Mouse (Mus musculus) layer of hippocampus, adult 8-10 months (tissue): ENCODE results near the gene Cdk2ap2. TPM values are rescaled to one million over a fixed set of nuclear protein-coding genes. Genes with fewer than 3 reads are reported as not detected.
"Not testable (repeated sequence)": the region's sequence is repeated elsewhere in the genome, so short reads cannot be mapped to it uniquely, and the experiment has no call there.

Source experiments
- DNase-seq, 2 experiments: peaks; one replicate each; pipeline ENCODE4 v3.0.0; 2022; ENCODE audit warnings: low spot score in 2 of 2
- total RNA-seq, 4 experiments: library from RNA; stranded (reverse); gene quantifications; 2 replicates each; pipeline ENCODE4 v1.2.4; 2022

Cdk2ap2 gene
- total RNA-seq, 4 experiments from 2014 or later, result 27.6 to 38.9 (median 31.5) TPM

GRCm38 (mm10) chr19:4066877-4067276 lies 30.1 kb upstream of the Cdk2ap2 start:
- no peak for DNase-seq

GRCm38 (mm10) chr19:4068242-4068641 lies 28.7 kb upstream of the Cdk2ap2 start:
- DNase-seq, result not testable (repeated sequence)

GRCm38 (mm10) chr19:4068717-4069410 lies 28.1 kb upstream of the Cdk2ap2 start:
- DNase-seq, result no peak

GRCm38 (mm10) chr19:4070311-4070710 lies 26.7 kb upstream of the Cdk2ap2 start:
- no peak for DNase-seq

- no peak for DNase-seq
Observed at GRCm38 (mm10) chr19:4070756-4071155, 26.2 kb upstream of the Cdk2ap2 start.

GRCm38 (mm10) chr19:4071406-4071805 lies 25.6 kb upstream of the Cdk2ap2 start:
- no peak for DNase-seq

- no peak for DNase-seq
Observed at GRCm38 (mm10) chr19:4072706-4073424, 24.1 kb upstream of the Cdk2ap2 start.

GRCm38 (mm10) chr19:4075531-4075930 lies 21.5 kb upstream of the Cdk2ap2 start:
- DNase-seq, result no peak

- DNase-seq, result no peak
Observed at GRCm38 (mm10) chr19:4079594-4079993, 17.4 kb upstream of the Cdk2ap2 start.

- no peak for DNase-seq
Observed at GRCm38 (mm10) chr19:4080511-4081009, 16.4 kb upstream of the Cdk2ap2 start.

GRCm38 (mm10) chr19:4081394-4081793 lies 15.6 kb upstream of the Cdk2ap2 start, which contains the start of gene Cabp2:
Cabp2 (plus strand) TSS chr19:4081578.
- no peak for DNase-seq

- DNase-seq, result no peak
Observed at GRCm38 (mm10) chr19:4082219-4082965, 14.6 kb upstream of the Cdk2ap2 start.

- no peak for DNase-seq
Observed at GRCm38 (mm10) chr19:4083316-4083715, 13.7 kb upstream of the Cdk2ap2 start.

- no peak for DNase-seq
Observed at GRCm38 (mm10) chr19:4083826-4084225, 13.2 kb upstream of the Cdk2ap2 start.

- no peak for DNase-seq
Observed at GRCm38 (mm10) chr19:4084984-4085383, 12.0 kb upstream of the Cdk2ap2 start.

- no peak for DNase-seq
Observed at GRCm38 (mm10) chr19:4086156-4086555, 10.8 kb upstream of the Cdk2ap2 start.

GRCm38 (mm10) chr19:4087090-4087489 lies 9.9 kb upstream of the Cdk2ap2 start:
- no peak for DNase-seq

GRCm38 (mm10) chr19:4088146-4088545 lies 8.8 kb upstream of the Cdk2ap2 start:
- DNase-seq, result no peak

GRCm38 (mm10) chr19:4089128-4089527 lies 7.9 kb upstream of the Cdk2ap2 start:
- no peak for DNase-seq

GRCm38 (mm10) chr19:4090446-4090845 lies 6.5 kb upstream of the Cdk2ap2 start:
- no peak for DNase-seq

GRCm38 (mm10) chr19:4091383-4091782 lies 5.6 kb upstream of the Cdk2ap2 start:
- DNase-seq, result no peak

- DNase-seq, result no peak
Observed at GRCm38 (mm10) chr19:4092750-4093149, 4.2 kb upstream of the Cdk2ap2 start.
